Mouse (Mus musculus) spleen, postnatal 4 days (tissue): ENCODE data around the gene Wdr54.
A peak's percentile ranks its signal among the peaks of the same experiment; 100 is the strongest.

Source experiments
- DNase-seq, 2 experiments: peaks; one replicate each; pipeline ENCODE4 v3.0.0; 2022; ENCODE audit warnings: low spot score in 2 of 2

Wdr54 gene

DNA sequence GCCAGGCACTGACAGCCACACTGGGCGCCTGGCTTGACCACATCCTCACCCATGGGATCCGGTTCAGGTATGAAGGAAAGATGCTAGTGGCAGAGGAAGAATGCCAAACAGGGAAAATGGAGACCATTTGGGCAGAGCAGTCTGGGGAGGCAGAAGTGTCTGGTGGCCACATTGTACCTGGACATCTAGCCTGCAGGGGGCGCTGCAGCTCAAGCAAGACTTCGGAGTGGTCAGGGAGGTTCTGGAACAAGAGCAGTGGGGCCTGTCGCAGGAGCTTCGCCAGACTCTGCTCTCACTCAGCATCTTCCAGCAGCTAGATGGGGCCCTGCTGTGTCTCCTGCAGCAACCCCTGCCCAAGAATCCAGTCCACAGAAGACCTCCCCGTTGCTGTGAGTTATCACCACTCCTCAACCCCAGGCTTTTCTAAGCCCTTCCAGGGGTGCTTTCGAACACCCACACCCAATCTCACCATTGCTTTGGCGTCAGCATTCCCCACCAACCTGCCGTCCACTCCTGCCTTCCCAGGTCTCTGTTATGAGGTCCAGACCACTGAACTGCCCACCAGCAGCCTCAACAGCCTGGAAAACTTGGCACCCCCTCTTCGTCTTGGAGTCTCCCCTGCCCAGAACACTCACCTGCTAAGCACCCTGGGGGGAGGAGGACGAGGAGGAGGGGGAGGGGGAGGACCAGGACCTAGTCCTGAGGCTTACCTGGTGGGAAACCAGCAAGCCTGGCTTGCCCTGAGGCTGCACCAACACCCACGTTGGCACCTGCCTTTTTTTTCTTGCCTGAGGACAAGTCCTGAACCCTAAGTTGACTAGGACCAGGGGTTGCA, 48.4 kb downstream of the Wdr54 start:
- peak; percentile 90 to 97 for DNase-seq

DNA sequence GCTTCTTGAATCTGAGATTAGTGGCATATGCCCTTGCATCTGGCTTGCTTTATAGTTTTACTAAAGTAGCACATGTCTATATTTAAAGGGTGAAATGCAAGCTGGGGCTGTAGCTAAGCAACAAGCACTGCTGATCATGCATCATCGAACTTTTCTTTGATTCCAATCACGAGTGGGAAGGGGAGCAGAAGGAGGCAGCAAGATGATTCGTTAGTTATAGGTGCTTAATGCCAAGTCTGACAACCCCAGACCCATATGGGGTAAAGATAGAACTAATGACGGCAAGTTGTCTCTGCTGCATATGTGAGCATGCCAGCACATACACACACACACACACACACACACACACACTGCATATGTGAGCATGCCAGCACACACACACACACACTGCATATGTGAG, 52.0 kb downstream of the Wdr54 start:
- no peak for DNase-seq

DNA sequence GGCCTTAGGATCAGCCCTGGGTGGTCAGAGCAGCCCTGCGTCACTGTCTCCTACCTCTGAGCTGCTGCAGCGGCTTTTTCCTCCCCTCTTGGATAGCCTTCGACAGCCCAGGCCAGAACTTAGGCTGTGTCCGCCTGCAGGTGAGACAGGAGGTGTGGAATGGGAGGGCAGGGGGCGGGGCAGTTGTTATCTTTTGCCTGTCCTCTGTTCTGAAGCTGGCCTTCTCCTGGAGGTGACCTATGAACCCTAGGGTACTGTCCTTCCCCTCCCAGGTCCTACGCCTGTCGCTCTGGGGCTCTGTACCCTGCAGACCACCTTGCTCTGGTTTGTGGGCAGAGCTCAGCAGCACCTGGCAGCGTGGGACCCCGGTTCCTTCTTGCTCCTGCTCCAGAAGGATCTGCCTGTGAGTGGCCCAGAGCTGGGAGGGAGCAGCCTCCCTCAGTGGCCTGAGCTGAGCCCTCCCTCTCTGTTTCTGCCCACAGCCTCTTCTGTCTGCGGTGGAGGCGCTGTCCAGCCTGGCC, 53.0 kb downstream of the Wdr54 start:
- no peak for DNase-seq

DNA sequence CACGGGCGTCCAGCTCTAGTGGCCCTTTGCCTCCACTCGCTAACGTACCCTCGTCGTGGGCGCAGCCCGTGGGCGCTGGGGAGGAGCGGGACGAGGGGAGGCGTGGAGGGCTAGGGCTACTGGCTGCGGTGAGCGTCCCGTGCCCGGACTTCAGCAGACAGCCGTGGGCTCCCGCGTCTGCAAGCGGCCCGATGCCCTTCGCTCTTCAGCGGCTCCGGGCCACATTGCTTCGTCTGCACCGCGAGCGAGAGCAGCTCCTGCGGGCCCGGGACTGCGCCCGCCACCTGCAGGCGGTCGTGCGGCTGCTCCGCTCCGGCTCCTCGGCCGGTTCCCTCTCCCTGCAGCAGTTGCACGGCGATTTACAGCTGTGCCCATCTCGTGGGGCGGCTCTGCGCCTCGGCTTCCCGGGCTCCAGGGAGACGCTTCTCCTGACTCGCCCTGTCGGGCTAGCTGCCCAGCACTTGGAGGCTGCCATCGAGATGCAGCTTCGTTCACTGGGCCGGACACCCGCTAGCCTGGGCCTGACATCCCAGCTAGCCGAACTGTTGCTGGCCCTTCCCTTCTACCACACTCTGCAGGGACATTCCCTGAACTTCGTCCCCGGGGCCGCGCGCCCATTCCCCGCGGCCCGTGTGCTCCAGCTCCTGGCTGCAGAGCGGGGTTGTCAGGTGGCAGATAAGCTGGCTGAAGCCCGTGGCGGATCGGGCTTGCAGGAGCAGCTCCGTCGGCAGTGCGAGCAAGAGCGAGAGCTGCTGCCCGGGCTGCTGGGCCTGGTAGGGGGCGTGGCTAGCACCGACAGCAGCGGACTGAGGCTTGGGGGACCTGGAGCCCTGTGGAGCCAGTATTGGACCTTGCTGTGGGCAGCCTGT, 54.3 kb downstream of the Wdr54 start:
- DNase-seq = peak; percentile 74 to 90

DNA sequence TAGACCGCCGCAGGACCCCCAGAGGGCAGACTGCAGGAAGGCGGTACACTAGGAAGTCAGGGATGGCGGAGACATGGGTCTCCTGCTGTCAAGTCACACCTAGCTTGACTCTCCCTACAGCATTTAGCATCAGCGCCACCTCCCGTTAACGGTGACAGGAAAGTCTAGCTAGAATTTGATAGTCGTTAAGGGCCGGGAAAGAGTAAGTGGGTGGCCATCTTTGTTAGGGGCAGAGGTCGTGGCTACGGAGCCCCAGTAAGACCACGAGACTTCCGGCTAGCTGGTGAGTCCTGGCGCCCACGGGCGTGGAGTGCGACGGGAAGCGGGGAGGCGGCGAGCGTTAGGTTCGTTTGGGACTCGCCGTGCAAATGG, 54.9 kb downstream of the Wdr54 start, which contains the start of the genes Ccdc142 and Gm42688:
Gene Ccdc142 (plus strand): TSS at position 286 of the 372 bp plus-strand sequence.
Gene Gm42688 (plus strand): TSS at position 302 of the 372 bp plus-strand sequence.
- DNase-seq = peak; percentile 89 to 91
